ENCODE assay signal across 8 mouse cellular contexts in genomic region chr19:40830703-40831415, GRCm38 (mm10). TPM values are rescaled to one million over a fixed set of nuclear protein-coding genes. Genes with fewer than 3 reads are reported as not detected.
DNase-seq lines count a peak whose midpoint lies in the region; ATAC-seq and TF ChIP-seq lines count a peak whose summit lies in the region.

Gene Ccnj (plus strand): TSS chr19:40831279.

- peak within 1 kb of the TSS; percentile 97 for H3K9ac ChIP-seq in hindbrain, embryonic 12.5 days

- H3K27me3 ChIP-seq in Patski: peaks cover 19% of the 10 kb centered on the region
- H3K27me3 ChIP-seq in hindbrain, embryonic 12.5 days: no peaks in the 10 kb centered on the region

- peak within 1 kb of the TSS; percentile 91 for H3K4me3 ChIP-seq in hindbrain, embryonic 12.5 days

- in situ Hi-C loops in Patski (cut with MboI; ENCODE audit: low pct_unique_long_range_greater_than_20kb): loop anchor here (10.0 kb wide), 1 partner anchor 216 kb away; the partner anchor contains the start of genes Entpd1 and Tctn3

- H3K4me2 ChIP-seq in hindbrain, embryonic 12.5 days (replicated peaks): peak within 1 kb of the TSS; percentile 86

- no peak for DNase-seq in Patski (ENCODE audit: low read depth, low spot score)
- DNase-seq in cerebellum, postnatal 10 days: peak; percentile 96 to 97
- peak; percentile 81 to 92 for DNase-seq in frontal cortex, postnatal 10 days (ENCODE audit: low spot score in 2 of 2)
- peak; percentile 93 to 95 for DNase-seq in layer of hippocampus, postnatal 14 days (ENCODE audit: low spot score in 2 of 2)
- DNase-seq in lung, postnatal 10 days: peak; percentile 93
- peak; percentile 94 for DNase-seq in ovary, postnatal 14 days (ENCODE audit: low spot score)
- peak; percentile 87 to 91 for DNase-seq in thymus, postnatal 10 days (ENCODE audit: low spot score in 2 of 2)

- peak within 1 kb of the TSS; percentile 96 for H3K27ac ChIP-seq in hindbrain, embryonic 12.5 days

- under 1% methylated on average over 66 of the region's 71 CpGs for WGBS in hindbrain, embryonic 12.5 days

- H3K4me1 ChIP-seq in hindbrain, embryonic 12.5 days: peaks cover 42% of the 10 kb centered on the region

- H3K9me3 ChIP-seq in hindbrain, embryonic 12.5 days (replicated peaks): no peaks in the 10 kb centered on the region

- no peaks in the 10 kb centered on the region for H3K36me3 ChIP-seq in hindbrain, embryonic 12.5 days

- CTCF ChIA-PET in Patski (lab: Charles Lee): interaction anchor here (0.9 kb wide), 1 partner anchor 10 kb away, joined by 3 read pairs; no protein-coding TSS in a partner anchor

- POLR2A ChIA-PET in Patski (lab: Charles Lee): no interaction called here

- ATAC-seq in Patski: peak; percentile 95
- peak; percentile 99 for ATAC-seq in hindbrain, embryonic 12.5 days (ENCODE audit: low FRiP score)

- TF ChIP-seq CTCF in Patski (IDR thresholded peaks at IDR 0.05): no peak

RNA-seq across cellular contexts. Expression of gene Ccnj, which starts in this region (rescaled TPM):
- polyA plus RNA-seq in Patski (2021): 6.3 TPM
- polyA plus RNA-seq in hindbrain, embryonic 12.5 days (2016; fragmentation: Nextera tagmentation; extraction: Ambion mirVana): 27.8 and 29.3 TPM in 2 replicates
- total RNA-seq in layer of hippocampus, postnatal 14 days (2021): 1 to 10 TPM; 8.2 to 8.4 TPM
